Mouse (Mus musculus): ENCODE measurements at regions not wholly inside any gene's neighbourhood (a gene's known extent, or its start where the extent isn't known, plus 50 kb on each side); places are given as distances from the start of the nearest gene placed in this dataset.

DNA sequence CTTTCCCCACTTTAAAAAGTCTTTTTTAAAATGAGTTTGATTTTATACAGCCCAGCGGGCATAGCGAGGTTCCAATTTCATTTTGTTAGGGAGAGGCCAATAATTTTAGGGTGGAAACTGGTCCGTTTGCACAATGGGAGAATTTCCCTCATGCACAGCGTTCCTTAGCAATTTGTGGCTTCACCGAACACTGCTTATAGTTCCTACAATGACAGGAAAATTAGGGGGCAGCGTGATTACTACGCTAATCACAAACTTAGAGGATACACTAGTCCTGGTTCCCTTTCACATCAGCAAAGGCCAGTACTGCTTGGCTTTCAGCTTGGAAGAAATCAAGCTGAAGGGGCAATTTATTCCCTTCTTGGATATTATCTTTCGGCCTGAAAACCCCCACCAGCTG lies 745.1 kb upstream of the Gm19410 start:
- no peak for ATAC-seq (ENCODE audit: low FRiP score)
- Histone ChIP-seq H3K4me3 (replicated peaks; ENCODE audit: low read length) (no peak overlapping the region), H3K27me3 (ENCODE audit: control insufficient read depth, insufficient read depth, low read length) (no peaks in the 10 kb centered on the region), H3K9ac (no peak overlapping the region), H3K4me1 (replicated peaks; ENCODE audit: control insufficient read depth, insufficient read depth, low read length) (no peaks in the 10 kb centered on the region), H3K9me3 (ENCODE audit: control insufficient read depth, low read length) (0 out of 2 replicates have a peak, but pooled peaks cover 6% of the 10 kb centered on the region), H3K4me2 (replicated peaks) (no peak overlapping the region), H3K27ac (peak overlapping the region; percentile 36; the same call in 1 of the 2 replicates), H3K36me3 (replicated peaks; ENCODE audit: control insufficient read depth, insufficient read depth) (no peaks in the 10 kb centered on the region)
- 86% methylated on average over 8 of the region's 8 CpGs for WGBS
- no peak for DNase-seq (ENCODE audit: low spot score)

DNA sequence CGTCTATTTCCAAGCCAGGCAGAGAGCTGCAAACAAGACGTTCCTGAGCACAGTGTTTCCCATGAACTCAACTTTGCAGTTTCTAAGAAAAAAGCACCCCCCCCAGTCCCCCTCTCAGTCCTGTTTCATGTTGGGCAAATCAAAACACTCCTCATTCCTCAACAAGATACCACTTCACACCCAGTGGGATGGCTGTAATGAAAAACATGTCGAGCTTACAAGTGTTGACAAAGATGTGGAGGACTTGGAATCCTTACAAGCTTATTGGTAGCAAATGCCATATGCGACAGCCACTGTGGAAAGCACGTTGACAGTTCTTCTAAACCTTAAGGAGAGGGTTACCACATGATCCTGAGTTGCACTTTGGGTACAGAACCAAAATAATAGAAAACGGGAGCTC lies 742.9 kb upstream of the Gm19410 start:
- Histone ChIP-seq H3K27ac (no peak overlapping the region), H3K36me3 (replicated peaks; ENCODE audit: control insufficient read depth, insufficient read depth) (no peaks in the 10 kb centered on the region), H3K4me2 (replicated peaks) (no peak overlapping the region), H3K4me3 (replicated peaks; ENCODE audit: low read length) (no peak overlapping the region), H3K9me3 (ENCODE audit: control insufficient read depth, low read length) (0 out of 2 replicates have a peak, but pooled peaks cover 6% of the 10 kb centered on the region), H3K4me1 (replicated peaks; ENCODE audit: control insufficient read depth, insufficient read depth, low read length) (no peaks in the 10 kb centered on the region), H3K9ac (no peak overlapping the region), H3K27me3 (ENCODE audit: control insufficient read depth, insufficient read depth, low read length) (no peaks in the 10 kb centered on the region)
- ATAC-seq (ENCODE audit: low FRiP score) (no peak), DNase-seq (ENCODE audit: low spot score) (no peak)
- 80% methylated on average over 6 of the region's 6 CpGs for WGBS

DNA sequence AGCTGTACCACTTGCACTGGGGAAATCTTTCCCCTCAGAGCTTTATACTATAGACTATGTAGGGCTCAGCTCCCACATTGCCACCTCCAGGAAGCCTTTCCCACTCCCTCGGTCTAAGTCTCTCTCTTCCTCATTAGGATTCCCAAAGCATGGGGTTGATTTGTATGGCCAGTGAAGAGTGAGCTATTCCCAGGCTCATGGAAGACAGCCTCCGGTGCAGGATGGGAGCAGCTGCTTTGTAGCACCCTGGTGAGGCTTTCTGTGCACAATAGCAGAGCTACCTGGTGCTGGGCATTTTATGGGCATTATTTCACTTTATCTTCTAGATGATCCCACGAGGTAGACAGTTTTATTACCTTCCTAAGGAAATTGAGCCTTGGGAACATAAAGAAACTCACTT lies 717.8 kb upstream of the Gm19410 start:
- Histone ChIP-seq H3K9ac (no peak overlapping the region), H3K4me3 (replicated peaks; ENCODE audit: low read length) (no peak overlapping the region), H3K4me1 (replicated peaks; ENCODE audit: control insufficient read depth, insufficient read depth, low read length) (no peaks in the 10 kb centered on the region), H3K9me3 (ENCODE audit: control insufficient read depth, low read length) (no peaks in the 10 kb centered on the region), H3K4me2 (replicated peaks) (no peak overlapping the region), H3K27me3 (ENCODE audit: control insufficient read depth, insufficient read depth, low read length) (no peaks in the 10 kb centered on the region), H3K27ac (no peak overlapping the region), H3K36me3 (replicated peaks; ENCODE audit: control insufficient read depth, insufficient read depth) (no peaks in the 10 kb centered on the region)
- DNase-seq (ENCODE audit: low spot score) (no peak), ATAC-seq (ENCODE audit: low FRiP score) (no peak)
- WGBS: 58% methylated on average over 3 of the region's 3 CpGs

DNA sequence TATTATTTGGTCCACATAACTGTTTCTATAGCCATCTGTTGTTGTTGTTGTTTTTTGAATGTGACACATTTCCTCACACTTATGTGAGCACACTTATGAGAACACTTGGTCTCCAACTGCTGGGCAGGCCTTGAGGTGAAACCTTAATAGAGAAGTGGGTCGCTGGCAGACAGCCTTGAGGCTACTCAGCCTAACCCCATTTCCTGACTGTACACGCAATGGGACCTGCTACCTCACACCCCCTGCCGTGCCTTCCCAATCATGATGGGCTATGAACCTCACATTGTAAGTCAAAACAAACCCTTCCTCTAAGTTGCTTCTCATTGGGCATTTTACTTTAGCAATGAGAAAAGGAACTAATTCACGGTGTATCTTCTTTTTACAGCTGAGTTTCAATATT lies 712.1 kb upstream of the Gm19410 start:
- ATAC-seq (ENCODE audit: low FRiP score): no peak
- no peaks in the 10 kb centered on the region for H3K4me1 ChIP-seq (replicated peaks; ENCODE audit: control insufficient read depth, insufficient read depth, low read length)
- H3K9me3 ChIP-seq (ENCODE audit: control insufficient read depth, low read length): no peaks in the 10 kb centered on the region
- H3K4me3 ChIP-seq (replicated peaks; ENCODE audit: low read length): no peak overlapping the region
- H3K27ac ChIP-seq: no peak overlapping the region
- WGBS: 89% methylated on average over 4 of the region's 4 CpGs
- no peak overlapping the region for H3K9ac ChIP-seq
- no peaks in the 10 kb centered on the region for H3K36me3 ChIP-seq (replicated peaks; ENCODE audit: control insufficient read depth, insufficient read depth)
- no peak overlapping the region for H3K4me2 ChIP-seq (replicated peaks)
- DNase-seq (ENCODE audit: low spot score): no peak
- no peaks in the 10 kb centered on the region for H3K27me3 ChIP-seq (ENCODE audit: control insufficient read depth, insufficient read depth, low read length)

DNA sequence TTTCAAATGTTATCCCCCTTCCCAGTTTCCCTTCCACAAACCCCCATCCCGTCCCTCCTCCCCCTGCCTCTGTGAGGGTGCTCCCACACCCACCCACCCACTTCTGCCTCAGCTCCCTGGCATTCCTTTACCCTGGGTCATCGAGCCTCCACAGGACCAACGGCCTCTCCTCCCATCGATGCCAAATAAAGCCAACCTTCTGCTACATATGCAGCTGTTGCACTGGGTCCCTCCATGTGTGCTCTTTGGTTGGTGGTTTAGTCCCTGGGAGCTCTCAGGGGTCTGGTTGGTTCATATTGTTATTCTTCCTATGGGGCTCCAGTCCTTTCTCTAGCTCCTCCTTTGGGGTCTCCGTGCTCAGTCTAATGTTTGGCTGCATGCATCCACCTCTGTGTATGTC lies 704.5 kb upstream of the Gm19410 start:
- no peak for DNase-seq (ENCODE audit: low spot score)
- no peak overlapping the region for H3K9ac ChIP-seq

DNA sequence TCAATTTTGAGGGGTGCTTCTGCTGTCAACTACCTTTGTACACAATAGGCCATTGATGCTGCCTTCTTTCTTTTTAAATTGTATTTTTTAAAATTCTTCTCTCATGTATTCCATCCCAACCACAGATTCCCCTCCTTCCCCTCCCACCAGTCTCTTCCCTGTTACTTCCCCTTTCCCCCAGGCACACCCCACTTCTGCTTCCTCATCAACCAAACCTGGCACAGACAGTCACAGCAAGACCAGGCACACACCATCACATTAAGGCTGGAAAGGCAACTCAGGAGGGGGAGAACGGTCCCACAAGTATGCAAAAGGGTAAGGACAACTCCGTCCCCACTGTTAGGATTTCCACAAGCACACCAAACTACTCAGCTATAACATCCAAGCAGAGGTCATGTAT lies 697.4 kb upstream of the Gm19410 start:
- 94% methylated on average over 2 of the region's 2 CpGs for WGBS
- Histone ChIP-seq H3K4me3 (replicated peaks; ENCODE audit: low read length) (no peak overlapping the region), H3K4me1 (replicated peaks; ENCODE audit: control insufficient read depth, insufficient read depth, low read length) (no peaks in the 10 kb centered on the region), H3K9me3 (ENCODE audit: control insufficient read depth, low read length) (no peaks in the 10 kb centered on the region), H3K4me2 (replicated peaks) (no peak overlapping the region), H3K36me3 (replicated peaks; ENCODE audit: control insufficient read depth, insufficient read depth) (no peaks in the 10 kb centered on the region), H3K27ac (no peak overlapping the region), H3K27me3 (ENCODE audit: control insufficient read depth, insufficient read depth, low read length) (no peaks in the 10 kb centered on the region), H3K9ac (no peak overlapping the region)
- no peak for ATAC-seq (ENCODE audit: low FRiP score)
- no peak for DNase-seq (ENCODE audit: low spot score)

More for the DNA sequence above, 704.5 kb upstream of the Gm19410 start:
- WGBS: 86% methylated on average over 5 of the region's 5 CpGs
- Histone ChIP-seq H3K27ac (no peak overlapping the region), H3K4me3 (replicated peaks; ENCODE audit: low read length) (no peak overlapping the region), H3K9me3 (ENCODE audit: control insufficient read depth, low read length) (0 out of 2 replicates have a peak, but pooled peaks cover 4% of the 10 kb centered on the region), H3K4me2 (replicated peaks) (no peak overlapping the region), H3K27me3 (ENCODE audit: control insufficient read depth, insufficient read depth, low read length) (no peaks in the 10 kb centered on the region), H3K36me3 (replicated peaks; ENCODE audit: control insufficient read depth, insufficient read depth) (no peaks in the 10 kb centered on the region), H3K4me1 (replicated peaks; ENCODE audit: control insufficient read depth, insufficient read depth, low read length) (no peaks in the 10 kb centered on the region)
- ATAC-seq (ENCODE audit: low FRiP score): no peak

DNA sequence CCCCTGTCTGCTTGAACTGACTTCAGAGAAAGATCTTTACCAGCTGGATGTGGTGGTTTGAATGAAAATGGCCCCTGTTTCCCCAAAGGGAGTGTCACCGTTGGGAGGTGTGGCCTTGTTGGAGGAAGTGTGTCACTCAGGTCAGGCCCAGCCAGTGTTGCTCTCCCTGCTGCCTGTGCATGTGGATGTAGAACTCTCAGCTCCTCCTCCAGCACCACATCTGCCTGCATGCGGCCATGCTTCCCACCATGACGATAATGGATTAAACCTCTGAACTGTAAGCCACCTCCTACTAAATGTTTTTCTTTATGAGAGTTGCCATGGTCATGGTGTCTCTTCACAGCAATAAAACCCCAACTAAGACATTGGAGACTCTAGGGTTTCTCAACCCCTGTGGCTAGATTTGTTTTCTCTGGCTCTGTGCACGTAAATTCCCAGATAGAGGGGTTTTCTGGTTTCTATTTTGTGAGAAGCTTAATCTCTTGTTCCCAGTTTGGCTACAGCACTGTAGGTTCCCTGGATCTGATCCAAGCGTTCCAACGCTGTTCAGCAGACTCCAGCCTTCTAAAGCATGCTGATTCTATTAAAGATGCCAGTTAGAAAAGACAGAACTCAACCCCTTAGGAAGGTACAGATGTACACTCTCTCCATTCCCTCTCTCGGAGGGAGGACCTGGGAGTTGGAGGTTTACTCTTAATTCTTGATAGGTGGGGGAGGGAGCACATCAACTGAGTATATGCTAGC lies 695.2 kb upstream of the Gm19410 start:
- 66% methylated on average over 7 of the region's 7 CpGs for WGBS
- H3K4me2 ChIP-seq (replicated peaks): no peak overlapping the region
- no peaks in the 10 kb centered on the region for H3K36me3 ChIP-seq (replicated peaks; ENCODE audit: control insufficient read depth, insufficient read depth)
- no peaks in the 10 kb centered on the region for H3K4me1 ChIP-seq (replicated peaks; ENCODE audit: control insufficient read depth, insufficient read depth, low read length)
- no peak overlapping the region for H3K9ac ChIP-seq
- no peak; the same call in 1 of the 2 replicates for ATAC-seq (ENCODE audit: low FRiP score)
- H3K4me3 ChIP-seq (replicated peaks; ENCODE audit: low read length): no peak overlapping the region
- no peaks in the 10 kb centered on the region for H3K9me3 ChIP-seq (ENCODE audit: control insufficient read depth, low read length)
- H3K27me3 ChIP-seq (ENCODE audit: control insufficient read depth, insufficient read depth, low read length): no peaks in the 10 kb centered on the region
- H3K27ac ChIP-seq: no peak overlapping the region
- DNase-seq (ENCODE audit: low spot score): peak; percentile 55

DNA sequence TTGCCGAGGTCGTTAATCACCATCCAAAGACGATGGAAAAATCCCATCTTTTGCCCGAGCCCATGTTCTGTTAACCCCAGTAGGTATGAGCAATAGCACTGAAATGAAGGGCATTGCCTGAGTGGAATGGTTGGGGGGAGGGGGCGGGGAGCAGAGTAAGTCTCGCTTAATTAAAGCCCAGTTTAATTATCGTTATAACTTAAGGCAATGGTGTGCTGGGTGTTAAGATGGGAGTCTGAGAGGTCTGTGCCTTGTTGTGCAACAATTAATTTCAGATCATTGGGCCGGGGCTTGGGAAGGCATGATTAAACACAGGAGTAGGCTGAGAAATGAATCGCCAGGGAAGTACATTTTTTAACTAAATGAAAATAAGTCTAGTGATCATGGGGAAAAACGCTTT lies 689.6 kb upstream of the Gm19410 start:
- H3K4me2 ChIP-seq (replicated peaks): no peak overlapping the region
- H3K9ac ChIP-seq: no peak overlapping the region
- ATAC-seq (ENCODE audit: low FRiP score) (no peak; the same call in 1 of the 2 replicates), DNase-seq (ENCODE audit: low spot score) (no peak)
- WGBS: 77% methylated on average over 10 of the region's 10 CpGs
- no peaks in the 10 kb centered on the region for H3K27me3 ChIP-seq (ENCODE audit: control insufficient read depth, insufficient read depth, low read length)
- H3K4me1 ChIP-seq (replicated peaks; ENCODE audit: control insufficient read depth, insufficient read depth, low read length): no peaks in the 10 kb centered on the region; the same call in 1 of the 2 replicates
- H3K9me3 ChIP-seq (ENCODE audit: control insufficient read depth, low read length): no peaks in the 10 kb centered on the region
- no peak overlapping the region for H3K4me3 ChIP-seq (replicated peaks; ENCODE audit: low read length)
- H3K36me3 ChIP-seq (replicated peaks; ENCODE audit: control insufficient read depth, insufficient read depth): no peaks in the 10 kb centered on the region
- H3K27ac ChIP-seq: no peak overlapping the region

DNA sequence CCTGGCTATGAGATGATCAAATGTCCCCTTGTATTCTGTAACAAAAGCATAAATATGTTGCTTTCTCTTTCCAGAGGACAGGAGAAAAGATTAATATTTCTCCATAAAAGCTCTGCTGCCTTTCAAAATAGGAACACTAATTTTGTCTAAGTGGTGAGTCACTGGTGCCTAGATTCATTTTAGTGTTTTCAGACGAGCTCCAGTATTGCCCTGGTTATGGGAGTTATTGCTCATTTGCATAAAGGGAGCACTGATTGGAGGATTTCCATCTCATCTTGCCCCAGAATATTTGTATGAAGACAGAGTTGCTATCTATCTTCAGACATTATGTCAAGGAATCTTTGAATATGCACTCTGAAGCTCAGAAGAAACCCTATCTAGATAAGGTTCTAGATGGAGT lies 682.4 kb upstream of the Gm19410 start:
- no peak for ATAC-seq (ENCODE audit: low FRiP score)

More for the DNA sequence above, 682.4 kb upstream of the Gm19410 start:
- no peak for DNase-seq (ENCODE audit: low spot score)
- Histone ChIP-seq H3K4me3 (replicated peaks; ENCODE audit: low read length) (no peak overlapping the region), H3K9me3 (ENCODE audit: control insufficient read depth, low read length) (no peaks in the 10 kb centered on the region), H3K36me3 (replicated peaks; ENCODE audit: control insufficient read depth, insufficient read depth) (no peaks in the 10 kb centered on the region), H3K27me3 (ENCODE audit: control insufficient read depth, insufficient read depth, low read length) (no peaks in the 10 kb centered on the region), H3K4me1 (replicated peaks; ENCODE audit: control insufficient read depth, insufficient read depth, low read length) (peaks cover 2% of the 10 kb centered on the region; the same call in 1 of the 2 replicates), H3K4me2 (replicated peaks) (no peak overlapping the region), H3K9ac (no peak overlapping the region), H3K27ac (no peak overlapping the region)
- 68% methylated on average over 1 of the region's 1 CpGs for WGBS
